Mouse (Mus musculus): ENCODE measurements around the gene Ei24. TPM values are rescaled to one million over a fixed set of nuclear protein-coding genes. Genes with fewer than 3 reads are reported as not detected.
A peak's percentile ranks its signal among the peaks of the same experiment; 100 is the strongest.

Gene Ei24
- polyA plus RNA-seq (2012; rRNA removed): 48.5 and 51.8 TPM in 2 replicates

DNA sequence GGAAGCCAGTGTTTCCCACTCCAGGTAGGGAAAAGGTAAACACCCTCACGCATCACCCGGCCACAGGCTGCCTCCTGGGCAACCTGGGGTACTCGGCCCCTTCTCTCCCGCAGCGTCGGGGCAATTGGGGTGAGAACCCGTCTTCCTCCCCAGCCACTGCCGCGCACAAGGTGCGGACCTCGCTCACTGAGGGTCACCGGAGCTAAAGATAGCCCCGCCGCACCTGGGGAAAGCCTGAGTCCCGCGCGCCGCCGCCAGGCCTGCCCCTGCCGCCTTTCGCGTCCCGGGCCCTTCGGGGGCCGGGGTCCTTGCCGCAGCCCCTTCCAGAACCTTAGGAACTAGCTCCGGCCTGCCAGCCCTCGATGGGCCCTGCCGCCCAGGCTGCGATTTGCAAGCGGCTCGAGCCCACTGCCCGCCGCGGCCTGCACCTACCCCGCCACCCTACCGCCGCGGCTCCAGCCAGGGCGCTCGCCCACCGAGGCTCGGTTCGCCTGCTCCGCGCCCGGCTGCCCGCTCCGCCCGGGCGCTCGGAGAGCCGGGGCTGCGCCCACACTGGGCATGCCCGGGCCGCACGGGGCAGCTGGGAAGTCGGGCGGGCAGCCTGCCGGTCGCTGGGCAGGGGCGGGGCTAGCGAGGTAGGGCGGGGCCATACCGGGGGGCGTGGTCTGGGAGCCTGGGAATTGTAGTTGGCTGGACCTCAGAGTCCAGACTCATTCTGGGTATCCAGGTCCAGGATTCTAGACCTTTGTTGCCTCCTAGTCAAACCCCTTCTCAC, at the start of gene Ei24:
Ei24 (minus strand) TSS at position 613 of the 775 bp plus-strand sequence.
- WGBS: under 1% methylated on average over 63 of the region's 66 CpGs
- DNase-seq (ENCODE audit: low read depth, low spot score): peak; percentile 57

DNA sequence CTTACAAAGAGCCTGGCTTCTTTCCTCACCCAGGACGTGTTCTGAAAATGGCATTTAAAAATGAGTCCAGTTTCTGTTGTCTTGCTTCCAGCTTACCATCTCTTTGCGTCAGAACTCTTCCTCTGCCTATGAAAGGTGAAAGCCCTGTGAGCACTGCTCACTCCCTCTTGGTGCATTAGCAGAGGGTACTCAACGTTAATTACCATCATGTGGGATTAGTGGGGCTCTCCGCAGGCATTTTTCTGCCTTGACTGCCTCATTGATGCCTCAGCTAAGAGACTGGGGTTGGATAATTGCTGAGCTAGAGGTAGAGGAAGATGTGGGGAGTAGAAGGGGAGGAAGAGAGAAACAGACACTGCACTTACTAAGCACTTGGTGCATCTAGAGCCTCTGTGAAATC, 49.2 kb upstream of the Ei24 start:
- DNase-seq (ENCODE audit: low read depth, low spot score): no peak
- WGBS: 56% methylated on average over 4 of the region's 4 CpGs

DNA sequence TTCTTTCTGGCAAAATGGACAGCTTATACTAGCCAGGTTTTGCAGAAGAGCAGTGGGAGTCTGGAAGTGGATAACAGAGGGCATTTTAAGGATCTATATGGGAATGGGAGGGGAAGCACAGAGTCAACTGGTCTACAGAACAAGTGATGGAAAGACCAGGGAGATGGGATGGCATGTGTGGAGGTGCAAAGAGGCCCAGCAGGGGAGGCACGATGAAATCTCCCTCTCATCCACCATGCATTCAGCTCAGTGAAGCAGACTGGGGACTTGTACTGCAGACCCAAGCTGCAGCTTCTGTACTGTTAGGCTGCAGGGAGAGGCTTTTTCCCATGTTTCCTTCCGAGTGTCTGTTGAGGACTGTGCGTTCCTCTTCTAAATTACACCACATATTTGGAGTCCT, 36.7 kb upstream of the Ei24 start:
- 50% methylated on average over 3 of the region's 3 CpGs for WGBS
- DNase-seq (ENCODE audit: low read depth, low spot score): no peak

DNA sequence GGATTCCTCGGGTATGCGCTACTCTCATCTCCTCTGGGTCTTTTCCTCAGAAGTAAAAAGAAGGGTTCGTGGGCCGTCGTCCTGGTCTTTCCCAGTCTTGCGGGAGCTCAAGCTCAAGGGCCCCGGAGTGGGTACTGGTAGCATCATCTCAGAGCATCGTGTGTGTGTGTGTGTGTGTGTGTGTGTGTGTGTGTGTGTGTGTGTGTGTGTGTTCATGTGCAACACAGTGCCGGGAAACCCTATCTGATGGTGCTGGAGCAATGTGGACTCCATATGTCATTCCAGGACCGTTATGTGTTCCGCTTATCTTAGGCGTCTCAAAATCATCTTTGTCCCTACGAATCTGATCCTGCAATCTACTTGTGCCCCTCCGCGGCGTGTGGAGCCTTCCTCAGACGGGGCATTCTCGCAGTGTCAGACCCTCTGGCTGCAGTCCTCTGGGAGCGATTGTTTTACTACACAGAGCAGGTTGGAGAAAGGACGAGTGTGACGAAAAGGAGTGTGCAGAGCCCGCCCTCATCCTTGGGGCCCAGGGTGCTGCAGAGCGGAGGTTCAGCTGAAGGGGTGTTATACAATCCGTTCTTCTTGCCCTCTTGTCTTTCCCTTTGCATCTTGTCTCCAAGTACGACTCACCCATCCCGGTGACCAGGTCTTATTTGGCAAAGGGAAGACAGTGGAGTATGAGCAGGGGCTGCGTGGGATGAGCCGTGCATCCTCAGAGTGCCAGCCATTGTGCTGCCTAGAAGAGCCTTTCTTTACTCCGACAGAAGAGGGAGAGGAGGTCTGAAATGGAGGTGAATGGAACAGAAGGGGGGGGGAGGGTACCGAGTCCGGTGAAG, 36.1 kb upstream of the Ei24 start:
- no peak for DNase-seq (ENCODE audit: low read depth, low spot score)
- WGBS: 9% methylated on average over 31 of the region's 31 CpGs

DNA sequence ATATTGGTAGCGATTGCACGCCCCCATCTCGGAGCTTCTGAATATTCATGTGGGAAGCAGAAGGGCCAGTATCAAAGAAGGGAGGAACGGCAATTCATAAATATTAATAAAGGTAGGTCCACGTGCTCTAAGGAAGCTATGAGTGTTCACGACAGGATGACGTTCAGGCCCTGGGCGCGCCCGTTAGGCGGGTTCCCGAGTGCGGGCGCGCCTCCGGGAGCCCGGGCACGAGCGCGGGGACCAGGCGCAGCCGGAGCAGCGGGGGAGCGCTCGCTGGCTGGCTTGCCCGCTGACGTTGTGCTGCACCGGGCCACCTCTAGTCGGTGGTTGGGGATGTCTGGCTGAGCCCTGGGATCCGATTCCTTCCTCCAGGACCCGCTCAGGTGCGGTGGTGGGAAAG, 35.3 kb upstream of the Ei24 start:
- WGBS: 2% methylated on average over 32 of the region's 32 CpGs

DNA sequence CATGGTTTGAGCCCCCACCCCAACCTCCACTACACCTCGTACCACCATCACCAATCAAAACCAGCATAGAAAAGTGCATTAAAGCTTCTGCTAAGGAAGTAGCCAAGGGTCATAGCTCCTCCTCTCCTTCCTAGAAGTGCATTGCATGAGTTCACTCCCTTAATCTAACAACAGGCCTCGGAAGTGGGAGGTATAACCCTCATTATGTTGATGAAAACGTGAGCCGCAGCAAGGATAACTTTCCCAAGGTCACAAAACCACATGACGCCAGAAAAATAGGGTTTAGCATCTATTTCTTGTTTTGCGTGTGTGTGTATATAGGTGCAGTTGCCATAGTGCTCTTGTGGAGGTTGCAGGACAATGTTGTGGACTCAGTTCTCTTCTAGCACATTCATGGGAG, 34.2 kb upstream of the Ei24 start:
- 73% methylated on average over 6 of the region's 6 CpGs for WGBS

More for the DNA sequence above, 35.3 kb upstream of the Ei24 start:
- no peak for DNase-seq (ENCODE audit: low read depth, low spot score)

DNA sequence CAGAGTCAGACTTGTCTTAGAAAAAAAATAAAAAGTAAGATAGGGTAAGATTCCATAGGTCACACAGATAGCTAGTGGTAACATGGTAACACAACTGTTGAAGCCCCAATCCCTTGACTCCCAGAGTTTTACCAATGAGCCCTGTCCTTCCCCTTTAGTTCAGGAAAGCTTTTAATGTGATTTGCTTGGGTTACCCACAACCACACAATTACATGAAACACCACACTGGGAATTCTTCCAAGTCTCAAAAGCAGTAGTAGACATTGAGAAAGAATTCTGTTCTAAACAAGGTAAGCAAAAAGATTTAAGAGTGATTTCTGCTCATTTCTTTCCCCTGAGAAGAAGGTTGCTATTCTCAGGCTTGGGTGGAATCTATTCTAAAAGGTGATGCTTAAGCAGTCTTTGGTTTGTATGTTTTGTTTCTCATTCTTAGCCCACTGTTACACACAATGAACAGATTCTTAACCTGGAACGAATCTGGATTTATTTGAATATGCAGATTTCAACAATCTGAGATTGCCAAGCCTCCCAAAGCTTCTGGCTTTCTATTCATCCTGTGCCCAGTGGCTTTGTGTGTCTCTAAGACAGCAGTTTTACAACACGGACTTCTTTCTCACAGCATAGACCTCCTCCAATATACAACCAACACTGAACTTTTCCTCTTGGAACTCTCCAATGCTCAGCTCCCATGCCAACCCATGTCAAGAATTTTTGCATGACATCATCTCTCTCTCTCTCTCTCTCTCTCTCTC, 29.6 kb upstream of the Ei24 start:
- no peak for DNase-seq (ENCODE audit: low read depth, low spot score)
- 40% methylated on average over 2 of the region's 2 CpGs for WGBS

More for the DNA sequence above, 34.2 kb upstream of the Ei24 start:
- no peak for DNase-seq (ENCODE audit: low read depth, low spot score)

DNA sequence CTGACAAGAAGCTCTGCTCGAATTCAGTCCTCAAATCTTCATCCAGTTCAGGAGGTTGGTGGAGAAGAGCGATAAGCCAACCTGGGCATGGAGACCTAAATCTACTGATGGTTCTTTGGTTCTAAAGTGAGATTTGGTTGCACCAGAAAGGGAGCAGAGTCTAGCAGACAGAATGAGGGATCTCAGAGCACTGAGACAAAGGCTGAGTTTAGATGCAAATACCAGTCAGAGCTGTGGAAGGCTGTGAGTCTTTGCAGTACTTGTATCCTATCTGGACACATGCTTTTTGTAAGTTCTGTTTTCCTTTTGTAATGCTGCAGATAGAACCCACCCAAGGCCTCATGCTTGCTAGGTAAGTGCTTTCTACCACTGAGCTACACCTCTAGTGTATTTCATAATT, 24.8 kb upstream of the Ei24 start:
- no peak for DNase-seq (ENCODE audit: low read depth, low spot score)
- 40% methylated on average over 2 of the region's 2 CpGs for WGBS

DNA sequence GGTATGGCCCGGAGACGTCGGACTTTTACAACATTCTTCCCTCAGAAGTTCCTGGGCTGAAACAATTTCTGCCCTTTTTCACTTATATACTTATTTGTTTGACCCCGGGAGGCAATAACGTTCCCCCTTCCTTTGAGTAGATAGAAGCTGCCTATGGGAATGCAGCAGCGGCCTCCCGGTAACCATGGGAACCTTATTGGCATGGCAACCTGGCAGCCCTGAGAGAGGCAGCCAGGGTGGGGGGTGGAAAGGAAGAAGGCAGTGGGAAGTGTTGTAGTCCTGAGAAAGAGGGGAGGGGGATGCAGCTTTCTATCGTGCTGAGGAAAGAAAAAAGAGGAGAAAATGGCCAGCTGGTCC, 24.4 kb upstream of the Ei24 start, which contains the start of gene Fez1:
Fez1 (plus strand) TSS at position 221 of the 357 bp plus-strand sequence.
- WGBS: 3% methylated on average over 8 of the region's 8 CpGs
- DNase-seq (ENCODE audit: low read depth, low spot score): no peak

DNA sequence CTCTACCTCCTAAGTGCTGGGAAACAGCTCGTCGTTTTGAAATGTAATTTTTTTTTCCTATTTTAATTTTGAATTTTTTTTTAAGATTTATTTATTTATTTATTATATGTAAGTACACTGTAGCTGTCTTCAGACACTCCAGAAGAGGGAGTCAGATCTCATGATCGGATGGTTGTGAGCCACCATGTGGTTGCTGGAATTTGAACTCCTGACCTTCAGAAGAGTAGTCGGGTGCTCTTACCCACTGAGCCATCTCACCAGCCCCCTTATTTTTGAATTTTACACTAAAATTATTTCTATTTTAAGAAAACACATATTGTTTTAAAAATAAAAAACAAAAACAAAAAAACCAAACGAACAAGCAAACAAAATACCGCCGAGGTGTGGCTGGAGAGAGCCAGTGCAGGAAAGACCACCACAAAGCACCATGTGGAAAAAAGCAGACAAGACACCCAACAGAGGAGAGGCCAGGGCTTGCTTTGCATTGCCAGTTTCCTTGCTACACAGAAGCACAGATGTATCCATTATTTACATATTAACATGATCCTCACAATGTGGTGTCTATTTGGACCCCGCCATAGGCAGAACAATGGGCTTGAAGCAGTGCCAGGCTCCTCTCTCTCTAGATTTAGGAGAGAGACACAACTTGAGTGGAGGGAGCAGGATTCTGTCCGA, 23.9 kb upstream of the Ei24 start:
- no peak for DNase-seq (ENCODE audit: low read depth, low spot score)
- WGBS: 38% methylated on average over 9 of the region's 9 CpGs

DNA sequence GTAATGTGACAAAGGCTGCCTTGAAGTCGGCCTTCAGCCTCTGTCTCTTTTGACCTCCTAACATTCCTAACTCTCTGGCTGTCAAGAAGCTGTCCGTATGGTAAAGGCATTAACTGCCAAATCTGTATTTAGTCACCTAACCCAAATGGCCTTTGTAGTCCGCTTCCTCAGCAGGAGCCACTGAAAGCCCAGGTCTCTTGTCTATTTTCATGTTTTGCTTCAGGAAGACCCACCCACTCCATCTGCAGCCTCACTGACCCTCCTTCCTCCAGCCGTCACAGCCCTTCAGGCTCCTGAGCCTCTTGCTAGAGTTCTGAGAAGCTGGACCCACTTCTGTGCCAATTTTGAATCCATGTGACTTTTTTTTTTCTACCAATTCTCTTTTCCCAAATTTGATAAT, 21.7 kb upstream of the Ei24 start:
- 70% methylated on average over 4 of the region's 4 CpGs for WGBS
- no peak for DNase-seq (ENCODE audit: low read depth, low spot score)

DNA sequence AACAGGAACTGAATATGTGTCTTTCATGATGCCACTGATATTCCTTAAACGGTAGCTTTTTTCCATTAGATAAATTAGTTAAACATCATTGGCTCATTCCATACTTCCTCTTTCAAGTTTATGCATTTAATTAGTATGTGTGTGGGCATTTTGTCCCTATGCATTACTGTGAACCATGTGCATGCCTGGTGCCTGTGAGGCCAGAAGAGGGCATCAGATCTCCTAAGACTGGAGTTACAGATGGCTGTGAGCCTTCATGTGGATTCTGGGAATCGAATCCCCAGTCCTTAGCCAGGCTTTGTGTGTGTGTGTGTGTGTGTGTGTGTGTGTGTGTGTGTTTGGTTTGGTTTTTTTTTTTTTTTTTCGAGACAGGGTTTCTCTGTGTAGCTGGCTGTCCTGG, 17.3 kb upstream of the Ei24 start:
- WGBS: 68% methylated on average over 3 of the region's 3 CpGs
- no peak for DNase-seq (ENCODE audit: low read depth, low spot score)

DNA sequence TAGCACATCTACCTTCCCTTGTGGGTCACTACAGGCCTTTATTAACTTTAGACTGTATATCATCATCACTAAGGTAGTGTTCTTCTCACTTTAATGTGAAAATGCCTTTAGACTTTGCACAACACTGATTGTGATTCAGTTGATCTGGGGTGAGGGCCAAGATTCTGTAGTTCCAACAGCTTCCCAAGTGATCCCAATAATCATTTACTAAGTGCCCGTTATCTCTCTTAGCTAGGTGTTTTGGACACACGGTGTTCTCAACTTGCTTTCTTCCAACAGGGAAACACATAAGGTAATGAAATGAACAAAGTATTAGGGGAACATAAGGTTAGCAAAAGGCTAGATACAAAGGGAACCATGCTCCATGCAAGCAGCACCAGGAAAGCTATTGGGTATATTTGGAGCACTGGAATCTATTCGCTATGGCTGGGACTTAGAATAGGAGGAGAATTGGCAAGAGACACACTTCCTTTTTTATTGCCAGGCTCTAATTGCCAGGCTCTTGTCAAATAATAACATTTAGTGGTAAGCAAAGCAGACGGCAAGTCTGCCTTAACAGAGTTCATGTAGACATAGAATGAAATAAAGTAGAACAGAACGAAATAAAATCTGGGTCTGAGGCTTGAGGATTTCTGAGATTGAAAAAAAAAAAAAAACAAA, 11.1 kb upstream of the Ei24 start:
- WGBS: 22% methylated on average over 5 of the region's 5 CpGs

DNA sequence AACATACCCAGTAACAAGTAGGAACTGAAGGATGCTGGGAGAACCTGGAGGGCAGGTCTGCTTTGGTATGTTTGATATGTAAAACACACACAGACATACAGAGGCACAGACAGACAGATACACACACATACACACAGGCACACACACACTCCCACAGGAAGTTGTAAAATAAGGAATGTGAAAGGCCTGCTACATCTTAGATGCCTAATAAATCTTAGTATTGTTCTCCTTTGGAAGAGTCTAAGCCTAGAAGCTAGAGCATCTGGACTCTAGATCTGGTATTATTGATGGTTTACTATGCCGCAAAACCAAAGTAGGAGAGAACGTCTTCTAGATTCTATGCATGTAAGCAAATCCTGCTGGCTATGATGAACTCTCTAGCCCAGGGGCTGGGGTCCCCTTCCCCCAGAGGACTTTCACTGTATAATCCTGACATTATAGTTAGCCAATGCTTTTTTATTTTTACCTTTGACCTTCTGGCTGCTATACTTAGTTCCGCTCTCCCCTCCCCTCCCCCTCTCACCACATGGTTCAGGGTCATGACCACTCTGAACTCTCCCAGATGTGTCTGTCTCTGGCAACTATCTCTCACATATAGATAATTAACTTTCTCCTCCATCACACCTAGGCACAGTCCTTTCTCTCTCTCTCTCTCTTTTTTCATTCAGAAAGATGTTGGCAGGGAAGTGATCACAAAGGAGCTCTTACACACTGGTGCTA, 8.2 kb upstream of the Ei24 start:
- WGBS: 75% methylated on average over 3 of the region's 3 CpGs

More for the DNA sequence above, 11.1 kb upstream of the Ei24 start:
- no peak for DNase-seq (ENCODE audit: low read depth, low spot score)

DNA sequence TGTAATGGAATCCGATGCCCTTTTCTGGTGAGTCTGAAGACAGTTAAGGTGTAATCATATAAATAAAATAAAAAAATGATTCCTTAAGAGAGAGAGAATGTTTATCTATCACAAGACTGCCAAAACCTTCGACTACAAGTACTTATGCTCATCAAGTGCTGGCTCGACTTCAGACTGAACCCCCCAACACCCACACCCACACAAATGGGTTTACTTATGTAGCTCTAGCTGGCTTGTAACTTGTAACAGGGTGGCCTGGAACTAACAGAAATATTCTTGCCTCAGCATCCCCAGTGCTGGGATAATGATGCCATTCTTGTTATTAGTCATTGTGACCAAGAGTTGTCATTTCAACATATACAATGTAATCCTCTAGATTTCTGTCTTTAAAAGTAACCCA, 6.7 kb upstream of the Ei24 start:
- no peak for DNase-seq (ENCODE audit: low read depth, low spot score)
- WGBS: 75% methylated on average over 3 of the region's 3 CpGs

More for the DNA sequence above, 8.2 kb upstream of the Ei24 start:
- DNase-seq (ENCODE audit: low read depth, low spot score): no peak

DNA sequence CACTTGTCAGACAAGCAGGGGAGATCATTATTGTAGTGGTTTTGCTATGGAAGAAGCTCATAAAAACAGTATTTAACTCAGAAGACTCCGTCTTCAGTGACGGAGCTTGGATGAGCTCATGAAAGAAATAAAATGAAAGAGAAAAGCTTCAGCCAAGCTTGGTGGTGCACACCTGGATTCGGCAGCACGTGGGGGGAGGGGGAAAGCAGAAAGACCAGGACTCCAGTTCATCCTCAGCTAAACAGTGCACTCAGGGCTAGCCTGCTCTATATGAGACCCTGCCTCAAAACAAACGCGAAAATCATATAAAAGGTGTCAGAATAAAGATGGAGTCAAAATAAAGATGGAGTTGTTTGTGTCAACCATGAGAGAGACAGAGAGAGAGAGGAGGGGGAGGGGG, 6.2 kb upstream of the Ei24 start:
- 64% methylated on average over 6 of the region's 6 CpGs for WGBS

DNA sequence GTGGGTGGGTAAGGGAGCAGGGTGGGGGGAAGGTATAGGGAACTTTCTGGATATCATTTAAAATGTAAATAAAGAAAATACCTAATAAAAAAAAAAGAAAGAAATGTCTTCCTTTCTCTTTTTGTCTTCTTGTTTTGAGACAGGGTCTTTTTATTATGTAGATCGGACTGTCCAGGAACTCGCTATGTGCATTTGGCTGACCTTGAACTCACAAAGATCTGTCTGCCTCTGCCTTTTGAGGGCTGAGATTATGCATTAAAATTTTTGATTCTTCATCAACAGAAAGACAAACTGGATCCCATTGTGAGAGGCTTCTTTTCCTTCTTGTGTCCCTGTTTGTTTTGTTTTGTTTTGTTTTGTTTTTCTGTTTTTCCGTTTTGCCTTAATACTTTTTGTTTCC, 5.8 kb upstream of the Ei24 start:
- no peak for DNase-seq (ENCODE audit: low read depth, low spot score)
- 80% methylated on average over 3 of the region's 3 CpGs for WGBS

More for the DNA sequence above, 6.2 kb upstream of the Ei24 start:
- DNase-seq (ENCODE audit: low read depth, low spot score): no peak

DNA sequence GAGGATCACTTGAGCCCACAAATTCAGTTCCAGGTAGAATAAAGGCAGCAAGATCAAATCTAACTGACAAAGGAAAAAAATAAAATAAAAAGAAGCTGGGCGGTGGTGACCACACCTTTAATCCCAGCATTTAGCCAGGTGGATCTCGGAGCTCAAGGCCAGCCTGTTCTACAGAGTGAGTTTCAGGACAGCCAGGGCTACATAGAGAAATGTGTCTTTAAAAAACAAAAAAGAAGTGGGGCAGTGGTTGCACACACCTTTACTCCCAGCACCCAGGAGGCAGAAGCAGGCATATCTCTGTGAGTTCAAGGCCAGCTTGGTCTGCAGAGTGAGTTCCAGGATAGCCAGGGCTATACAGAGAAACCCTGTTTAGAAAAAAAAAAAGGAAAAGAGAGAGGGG, 4.8 kb upstream of the Ei24 start:
- DNase-seq (ENCODE audit: low read depth, low spot score): no peak
- 49% methylated on average over 2 of the region's 2 CpGs for WGBS
